Mouse (Mus musculus): ENCODE results near the gene Nog.

Nog gene

GRCm38 (mm10) chr11:89267520-89267919 lies 34.6 kb downstream of the Nog start:
- no peak for DNase-seq (ENCODE audit: low spot score)

- DNase-seq (ENCODE audit: low spot score) = no peak
Observed at GRCm38 (mm10) chr11:89265080-89265479, 37.1 kb downstream of the Nog start.

GRCm38 (mm10) chr11:89259338-89259915 lies 42.7 kb downstream of the Nog start:
- no peak for DNase-seq (ENCODE audit: low spot score)

- DNase-seq (ENCODE audit: low spot score) = no peak
Observed at GRCm38 (mm10) chr11:89257893-89258292, 44.2 kb downstream of the Nog start.

- no peak for DNase-seq (ENCODE audit: low spot score)
Observed at GRCm38 (mm10) chr11:89253973-89254372, 48.2 kb downstream of the Nog start.
